Comparison of ENCODE assay signal across 35 mouse cellular contexts in the genomic region with DNA sequence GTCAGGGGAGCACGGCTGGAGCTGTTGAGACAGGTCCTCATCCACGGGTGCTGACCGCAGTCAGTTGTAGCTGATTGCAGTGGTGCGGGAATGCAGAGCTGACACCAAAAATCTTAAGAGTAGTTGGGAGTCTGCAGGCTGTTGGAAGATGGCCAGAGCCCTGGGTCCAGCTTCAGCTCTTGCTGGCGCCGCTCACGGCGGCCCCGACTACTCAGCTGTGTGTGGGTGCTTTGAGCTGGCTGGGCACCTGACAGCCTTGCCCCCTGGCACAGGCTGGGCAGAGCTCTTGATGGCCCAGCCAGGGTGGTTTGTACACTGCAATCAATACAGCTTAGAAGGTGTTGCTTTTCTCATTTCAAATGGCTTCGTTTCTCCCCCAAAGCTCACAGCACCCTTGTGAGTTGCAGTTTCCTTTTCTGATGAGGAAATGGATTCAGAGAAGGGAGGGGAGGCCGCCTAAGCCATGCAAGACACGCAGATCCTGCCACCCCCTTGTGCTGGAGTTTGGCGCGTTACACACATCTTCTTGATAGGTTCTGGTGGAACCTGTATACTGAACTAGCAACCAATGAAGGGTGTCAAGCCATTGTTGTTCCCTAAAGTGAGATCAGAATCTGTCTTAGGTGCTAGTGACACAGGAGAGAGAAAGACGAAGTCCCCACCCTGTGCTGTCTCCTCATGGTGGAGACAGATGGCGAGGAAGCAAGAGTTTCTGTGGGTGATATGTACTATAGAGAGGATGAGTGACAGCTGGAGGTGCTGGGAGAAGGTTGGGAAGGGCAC. TPM values are rescaled to one million over a fixed set of nuclear protein-coding genes. Genes with fewer than 3 reads are reported as not detected.
DNase-seq lines count a peak whose midpoint lies in the region; ATAC-seq and TF ChIP-seq lines count a peak whose summit lies in the region.
"Had no signal": no experiment of that assay in that cellular context is flagged by ENCODE, and none has a peak within 500 bp of the region (broad histone marks: within the 10 kb centered on the region; RNA-seq: fewer than 3 reads in every experiment).

No protein-coding gene starts in this region.

- H3K4me1 ChIP-seq in cerebellum, adult 2 months (ENCODE audit: control insufficient read depth, insufficient read depth, low read length), result peaks cover 3% of the 10 kb centered on the region; the same call in 1 of the 2 replicates
- 0 out of 2 replicates have a peak, but pooled peaks cover 3% of the 10 kb centered on the region for H3K4me1 ChIP-seq in hindbrain, postnatal 0 days (ENCODE audit: insufficient read depth, low read length)
- H3K4me1 ChIP-seq: embryonic facial prominence, embryonic 12.5 days; intestine, embryonic 15.5 days; limb, embryonic 13.5 days; lung, embryonic 15.5 days; midbrain, embryonic 10.5 days; neural tube, embryonic 12.5 days had no signal

- H3K36me3 ChIP-seq in hindbrain, postnatal 0 days (ENCODE audit: insufficient read depth, low read length), result no peaks in the 10 kb centered on the region
- H3K36me3 ChIP-seq: embryonic facial prominence, embryonic 12.5 days; intestine, embryonic 15.5 days; limb, embryonic 13.5 days; lung, embryonic 15.5 days; midbrain, embryonic 10.5 days; neural tube, embryonic 12.5 days had no signal

- ATAC-seq in hindbrain, postnatal 0 days, result no peak
- ATAC-seq: hindbrain, embryonic 16.5 days; intestine, embryonic 15.5 days had no signal

- TF ChIP-seq CTCF in cerebellum, adult 2 months (IDR thresholded peaks at IDR 0.05; ENCODE audit: borderline replicate concordance, insufficient read depth, low read depth, low read length), result no peak
- TF ChIP-seq CTCF in hindbrain, postnatal 0 days (IDR thresholded peaks at IDR 0.05; ENCODE audit: low read depth), result no peak

- 81% methylated on average over 16 of the region's 16 CpGs for WGBS in cerebellum, adult 2 months
- WGBS in hindbrain, postnatal 0 days, result 84% methylated on average over 16 of the region's 16 CpGs

- no peak overlapping the region for H3K4me2 ChIP-seq in hindbrain, postnatal 0 days (ENCODE audit: low read depth, low read length)
- H3K4me2 ChIP-seq: embryonic facial prominence, embryonic 12.5 days; intestine, embryonic 15.5 days; limb, embryonic 13.5 days; liver, embryonic 11.5 days; lung, embryonic 15.5 days; neural tube, embryonic 12.5 days had no signal

- H3K9me3 ChIP-seq in hindbrain, postnatal 0 days (ENCODE audit: low read length), result no peaks in the 10 kb centered on the region
- H3K9me3 ChIP-seq: embryonic facial prominence, embryonic 12.5 days; intestine, embryonic 15.5 days; limb, embryonic 13.5 days; lung, embryonic 15.5 days; midbrain, embryonic 10.5 days; neural tube, embryonic 12.5 days had no signal

- intact Hi-C loops in left cerebral cortex, postnatal 4 days (cut with DNase I), result loop anchor here (5.0 to 10.0 kb wide), 2 partner anchors 83 to 379 kb away; no protein-coding TSS in a partner anchor

- no peak overlapping the region for H3K27ac ChIP-seq in cerebellum, adult 2 months (ENCODE audit: insufficient read depth, low read length)
- H3K27ac ChIP-seq in hindbrain, postnatal 0 days, result no peak overlapping the region
- H3K27ac ChIP-seq: embryonic facial prominence, embryonic 12.5 days; intestine, embryonic 15.5 days; limb, embryonic 13.5 days; lung, embryonic 15.5 days; midbrain, embryonic 10.5 days; neural tube, embryonic 12.5 days had no signal

- no peak overlapping the region for H3K4me3 ChIP-seq in cerebellum, adult 2 months (replicated peaks; ENCODE audit: insufficient read depth, low read depth, low read length)
- no peak overlapping the region for H3K4me3 ChIP-seq in hindbrain, postnatal 0 days (ENCODE audit: low read length)
- H3K4me3 ChIP-seq: embryonic facial prominence, embryonic 12.5 days; intestine, embryonic 15.5 days; limb, embryonic 13.5 days; lung, embryonic 15.5 days; midbrain, embryonic 10.5 days; myocyte; neural tube, embryonic 12.5 days had no signal

- H3K9ac ChIP-seq in hindbrain, postnatal 0 days (replicated peaks; ENCODE audit: low read length), result no peak overlapping the region
- H3K9ac ChIP-seq: embryonic facial prominence, embryonic 12.5 days; intestine, embryonic 15.5 days; limb, embryonic 13.5 days; lung, embryonic 15.5 days; neural tube, embryonic 12.5 days had no signal

- H3K27me3 ChIP-seq in cerebellum, adult 2 months (ENCODE audit: control insufficient read depth, insufficient read depth, low read length), result no peaks in the 10 kb centered on the region
- H3K27me3 ChIP-seq in hindbrain, postnatal 0 days (ENCODE audit: insufficient read depth, low read length), result no peaks in the 10 kb centered on the region
- H3K27me3 ChIP-seq: intestine, embryonic 15.5 days; lung, embryonic 15.5 days had no signal

- DNase-seq in cerebellum, adult 9-11 months, result peak; percentile 51
- DNase-seq in cerebellum, adult 2 months, result no peak
- peak; percentile 53 to 68 for DNase-seq in left cerebral cortex, adult 18-20 months (ENCODE audit: low spot score in 2 of 2)
- DNase-seq in left cerebral cortex, postnatal 4 days, result no peak
- peak; percentile 40 for DNase-seq in right cerebral cortex, postnatal 25 days
- DNase-seq in right cerebral cortex, postnatal 10 days (ENCODE audit: low spot score in 2 of 2), result no peak
- DNase-seq in testis, postnatal 10 days (ENCODE audit: low spot score), result peak; percentile 49
- no peak for DNase-seq in hindbrain, postnatal 0 days (ENCODE audit: low spot score)
- DNase-seq: adrenal gland, adult 8-10 months; gastrocnemius, postnatal 10 days had no signal

- no peak for TF ChIP-seq POLR2A in cerebellum, adult 2 months (IDR thresholded peaks at IDR 0.05; ENCODE audit: borderline replicate concordance, insufficient read depth, low read length)

RNA-seq across cellular contexts. Expression of a gene that starts 8.9 kb away (rescaled TPM):
- 87.9 and 89.8 TPM in 2 replicates for polyA plus RNA-seq in cerebellum, adult 2 months (2012; rRNA removed)
- 10 to 100 TPM; 95.4 to 97.6 TPM for total RNA-seq in left cerebral cortex, adult 18-20 months (2021)
- total RNA-seq in left cerebral cortex, postnatal 4 days (2021), result 10 to 100 TPM; 41.2 to 63.8 TPM
- total RNA-seq in hindbrain, postnatal 0 days (2014; rRNA removed), result 53.2 and 60.5 TPM in 2 replicates
- 143 and 153 TPM in 2 replicates for polyA plus RNA-seq in hindbrain, postnatal 0 days (2015; fragmentation: Nextera tagmentation; extraction: Ambion mirVana)

RNA-seq across cellular contexts. Expression of a gene that starts 14.3 kb away (rescaled TPM):
- not detected in 2 replicates for polyA plus RNA-seq in cerebellum, adult 2 months (2012; rRNA removed)
- not detected for total RNA-seq in left cerebral cortex, adult 18-20 months (2021)
- not detected for total RNA-seq in left cerebral cortex, postnatal 4 days (2021)
- not detected in 2 replicates for total RNA-seq in hindbrain, postnatal 0 days (2014; rRNA removed)
- not detected in 2 replicates for polyA plus RNA-seq in hindbrain, postnatal 0 days (2015; fragmentation: Nextera tagmentation; extraction: Ambion mirVana)
- total RNA-seq: adrenal gland, adult 8-10 months; adrenal gland, postnatal 4 days; CH12.LX; gastrocnemius, postnatal 10 days; granulocyte monocyte progenitor cell, adult 5-6 weeks; heart, postnatal 14 days; megakaryocyte progenitor cell, adult 5-6 weeks; midbrain, postnatal 0 days had no signal
- polyA plus RNA-seq: C2C12; embryonic facial prominence, embryonic 12.5 days; forebrain, embryonic 14.5 days; frontal cortex, adult 2 months; heart, embryonic 14.5 days; hindbrain, embryonic 11.5 days; hindbrain, embryonic 16.5 days; intestine, embryonic 15.5 days; kidney, adult 2 months; kidney, embryonic 16.5 days; limb, embryonic 13.5 days; liver, embryonic 11.5 days; liver, embryonic 16.5 days; lung, embryonic 15.5 days; midbrain, embryonic 10.5 days; midbrain, postnatal 0 days; myocyte; neural tube, embryonic 12.5 days; thymus, adult 2 months had no signal

RNA-seq across cellular contexts. Expression of a gene that starts 31.7 kb away (rescaled TPM):
- polyA plus RNA-seq in cerebellum, adult 2 months (2012; rRNA removed), result 851 and 853 TPM in 2 replicates
- 100 to 1,000 TPM; 925 to 932 TPM for total RNA-seq in left cerebral cortex, adult 18-20 months (2021)
- 100 to 1,000 TPM; 331 to 383 TPM for total RNA-seq in left cerebral cortex, postnatal 4 days (2021)
- 96.8 and 111 TPM in 2 replicates for total RNA-seq in hindbrain, postnatal 0 days (2014; rRNA removed)
- polyA plus RNA-seq in hindbrain, postnatal 0 days (2015; fragmentation: Nextera tagmentation; extraction: Ambion mirVana), result 202 and 222 TPM in 2 replicates
- total RNA-seq: CH12.LX; ES-E14; granulocyte monocyte progenitor cell, adult 5-6 weeks; heart, postnatal 14 days; megakaryocyte progenitor cell, adult 5-6 weeks had no signal
- polyA plus RNA-seq: C2C12; heart, embryonic 14.5 days; kidney, embryonic 16.5 days; limb, embryonic 13.5 days; liver, embryonic 11.5 days; liver, embryonic 16.5 days; myocyte had no signal

RNA-seq across cellular contexts. Expression of a gene that starts 48.4 kb away (rescaled TPM):
- polyA plus RNA-seq in cerebellum, adult 2 months (2012; rRNA removed), result 41.4 and 45.4 TPM in 2 replicates
- total RNA-seq in left cerebral cortex, adult 18-20 months (2021), result 100 to 1,000 TPM; 131 to 133 TPM
- total RNA-seq in left cerebral cortex, postnatal 4 days (2021), result 100 to 1,000 TPM; 277 to 278 TPM
- 146 and 153 TPM in 2 replicates for total RNA-seq in hindbrain, postnatal 0 days (2014; rRNA removed)
- 18.3 and 19.9 TPM in 2 replicates for polyA plus RNA-seq in hindbrain, postnatal 0 days (2015; fragmentation: Nextera tagmentation; extraction: Ambion mirVana)
- total RNA-seq: CH12.LX; granulocyte monocyte progenitor cell, adult 5-6 weeks; heart, postnatal 14 days; megakaryocyte progenitor cell, adult 5-6 weeks had no signal
- polyA plus RNA-seq: liver, embryonic 16.5 days had no signal

Comparison
In these comparisons a context has a peak if more than half of its experiments do, and no peak if none do; other contexts are left out.
1. DNase-seq: peak in cerebellum, adult 9-11 months (single experiment), left cerebral cortex, adult 18-20 months (2 of 2), right cerebral cortex, postnatal 25 days (single experiment) and testis, postnatal 10 days (single experiment); none in cerebellum, adult 2 months (0 of 2), left cerebral cortex, postnatal 4 days (single experiment), right cerebral cortex, postnatal 10 days (0 of 2) and hindbrain, postnatal 0 days (single experiment).